Mouse (Mus musculus) lung, embryonic 16.5 days (tissue): ENCODE results near the gene Retreg2. TPM values are rescaled to one million over a fixed set of nuclear protein-coding genes. Genes with fewer than 3 reads are reported as not detected.

Experiments used
- ATAC-seq: fragments of 200-750 bp; cut with Nextera tagmentation; 2 replicates; pipeline ENCODE4 v1.8.0; 2017; ENCODE audit warnings: low read depth, mild to moderate bottlenecking, moderate library complexity
- H3K27ac ChIP-seq: fragments of 300-500 bp; sonication (generic); 2 replicates; pipeline ENCODE4 v1.5.1; 2014; ENCODE audit warnings: mild to moderate bottlenecking, control low read depth, low read length
- H3K27me3 ChIP-seq: fragments of 300-500 bp; sonication (generic); 2 replicates; pipeline ENCODE4 v1.6.1; 2014; ENCODE audit warnings: low read depth, low read length, mixed read lengths; ENCODE audit not compliant: control insufficient read depth, insufficient read depth
- H3K36me3 ChIP-seq: fragments of 300-500 bp; sonication (generic); 2 replicates; pipeline ENCODE4 v1.6.1; 2014; ENCODE audit warnings: low read length; ENCODE audit not compliant: control insufficient read depth, insufficient read depth
- H3K4me1 ChIP-seq: fragments of 300-500 bp; sonication (generic); replicated peaks from 2 replicates; pipeline ENCODE4 v1.6.1; 2014; ENCODE audit warnings: low read length, mixed read lengths; ENCODE audit not compliant: control insufficient read depth, insufficient read depth
- H3K4me2 ChIP-seq: fragments of 300-500 bp; sonication (generic); 2 replicates; pipeline ENCODE4 v1.6.1; 2014; ENCODE audit warnings: low read depth, low read length, control low read depth
- H3K4me3 ChIP-seq: fragments of 300-500 bp; sonication (generic); 2 replicates; pipeline ENCODE4 v1.5.1; 2014; ENCODE audit warnings: mild to moderate bottlenecking, low read length, control low read depth
- H3K9ac ChIP-seq: fragments of 300-500 bp; sonication (generic); 2 replicates; pipeline ENCODE4 v1.6.1; 2014; ENCODE audit warnings: low read length, control low read depth
- H3K9me3 ChIP-seq: fragments of 300-500 bp; sonication (generic); 2 replicates; pipeline ENCODE4 v1.6.1; 2016; ENCODE audit warnings: low read length; ENCODE audit not compliant: control insufficient read depth
- WGBS: fragments of 180-500 bp; shearing (Covaris S2); extraction: QIAGEN DNeasy Blood & Tissue Kit; methylation state at CpG from one replicate; pipeline ENCODE4 v1.1.7; 2014; 5-methylcytosine and 5-hydroxymethylcytosine counted together
- polyA plus RNA-seq: library from polyadenylated mRNA; unstranded; fragments of >200 nt; fragmentation: Nextera tagmentation; extraction: Ambion mirVana; gene quantifications from 2 replicates; pipeline ENCODE4 v1.2.1, GENCODE M21; 2015

Retreg2 gene
- polyA plus RNA-seq, 1 experiment from 2014 or later, result 44.5 TPM

GRCm38 (mm10) chr1:75160256-75160617 is 17.7 kb downstream of the Retreg2 start:
- Histone ChIP-seq H3K27me3 (no peaks in the 10 kb centered on the region), H3K9ac (no peak overlapping the region), H3K36me3 (no peaks in the 10 kb centered on the region), H3K4me1 (no peaks in the 10 kb centered on the region), H3K27ac (no peak overlapping the region), H3K9me3 (no peaks in the 10 kb centered on the region), H3K4me3 (no peak overlapping the region), H3K4me2 (no peak overlapping the region)
- 68% methylated on average over 4 of the region's 4 CpGs for WGBS
- no peak for ATAC-seq

- Histone ChIP-seq H3K9me3 (no peaks in the 10 kb centered on the region), H3K4me2 (peak overlapping the region; percentile 71), H3K4me3 (peak overlapping the region; percentile 62), H3K4me1 (peaks cover 10% of the 10 kb centered on the region), H3K36me3 (peaks cover 22% of the 10 kb centered on the region), H3K27ac (peak overlapping the region; percentile 75), H3K27me3 (no peaks in the 10 kb centered on the region), H3K9ac (peak overlapping the region; percentile 73)
- peak; percentile 18 for ATAC-seq
- 5% methylated on average over 7 of the region's 7 CpGs for WGBS
Observed at GRCm38 (mm10) chr1:75168093-75168471, 25.5 kb downstream of the Retreg2 start.

GRCm38 (mm10) chr1:75168472-75169464 is 26.2 kb downstream of the Retreg2 start, which contains the start of gene Zfand2b:
Zfand2b (plus strand) TSS chr1:75168646.
- Histone ChIP-seq H3K36me3 (peaks cover 26% of the 10 kb centered on the region), H3K27me3 (no peaks in the 10 kb centered on the region), H3K9me3 (no peaks in the 10 kb centered on the region), H3K4me1 (peaks cover 10% of the 10 kb centered on the region), H3K27ac (peak within 1 kb of the TSS; percentile 75), H3K4me3 (peak within 1 kb of the TSS; percentile 62), H3K9ac (peak within 1 kb of the TSS; percentile 73), H3K4me2 (peak within 1 kb of the TSS; percentile 71)
- WGBS, result under 1% methylated on average over 49 of the region's 59 CpGs
- peak; percentile 99 for ATAC-seq

- Histone ChIP-seq H3K9ac (peak overlapping the region; percentile 73), H3K4me3 (peak overlapping the region; percentile 66), H3K27ac (peak overlapping the region; percentile 14; the same call in 1 of the 2 replicates), H3K4me1 (peaks cover 14% of the 10 kb centered on the region), H3K27me3 (no peaks in the 10 kb centered on the region), H3K4me2 (peak overlapping the region; percentile 97), H3K36me3 (peaks cover 12% of the 10 kb centered on the region), H3K9me3 (0 out of 2 replicates have a peak, but pooled peaks cover 2% of the 10 kb centered on the region)
- ATAC-seq, result peak; percentile 43
- 4% methylated on average over 23 of the region's 23 CpGs for WGBS
Observed at GRCm38 (mm10) chr1:75179334-75180104, 36.9 kb downstream of the Retreg2 start.

GRCm38 (mm10) chr1:75180105-75180590 is 37.6 kb downstream of the Retreg2 start, which contains the start of gene Abcb6:
Abcb6 (minus strand) TSS chr1:75180392.
- peaks cover 14% of the 10 kb centered on the region for H3K4me1 ChIP-seq
- peak within 1 kb of the TSS; percentile 73 for H3K9ac ChIP-seq
- peak within 1 kb of the TSS; percentile 14; the same call in 1 of the 2 replicates for H3K27ac ChIP-seq
- H3K4me3 ChIP-seq, result peak within 1 kb of the TSS; percentile 66
- H3K4me2 ChIP-seq, result peak within 1 kb of the TSS; percentile 97
- H3K27me3 ChIP-seq, result no peaks in the 10 kb centered on the region
- WGBS, result under 1% methylated on average over 31 of the region's 31 CpGs
- peak; percentile 92 for ATAC-seq
- 0 out of 2 replicates have a peak, but pooled peaks cover 2% of the 10 kb centered on the region for H3K9me3 ChIP-seq
- H3K36me3 ChIP-seq, result peaks cover 18% of the 10 kb centered on the region

- 0 out of 2 replicates have a peak, but pooled peaks cover 2% of the 10 kb centered on the region for H3K9me3 ChIP-seq
- peak overlapping the region; percentile 66 for H3K4me3 ChIP-seq
- peak overlapping the region; percentile 97 for H3K4me2 ChIP-seq
- no peak overlapping the region for H3K27ac ChIP-seq
- no peak for ATAC-seq
- no peaks in the 10 kb centered on the region for H3K27me3 ChIP-seq
- peaks cover 14% of the 10 kb centered on the region for H3K4me1 ChIP-seq
- H3K9ac ChIP-seq, result peak overlapping the region; percentile 39; the same call in 1 of the 2 replicates
- H3K36me3 ChIP-seq, result peaks cover 23% of the 10 kb centered on the region
- WGBS, result 29% methylated on average over 7 of the region's 7 CpGs
Observed at GRCm38 (mm10) chr1:75180741-75181140, 38.2 kb downstream of the Retreg2 start.

- Histone ChIP-seq H3K9ac (no peak overlapping the region), H3K27me3 (no peaks in the 10 kb centered on the region), H3K9me3 (0 out of 2 replicates have a peak, but pooled peaks cover 2% of the 10 kb centered on the region), H3K4me3 (no peak overlapping the region), H3K36me3 (peaks cover 30% of the 10 kb centered on the region), H3K27ac (no peak overlapping the region), H3K4me1 (peaks cover 14% of the 10 kb centered on the region), H3K4me2 (no peak overlapping the region)
- ATAC-seq, result no peak
- WGBS, result 65% methylated on average over 4 of the region's 4 CpGs
Observed at GRCm38 (mm10) chr1:75181377-75181870, 38.8 kb downstream of the Retreg2 start.

GRCm38 (mm10) chr1:75182160-75182559 is 39.6 kb downstream of the Retreg2 start:
- no peak overlapping the region for H3K27ac ChIP-seq
- no peak overlapping the region for H3K9ac ChIP-seq
- no peak for ATAC-seq
- 0 out of 2 replicates have a peak, but pooled peaks cover 2% of the 10 kb centered on the region for H3K9me3 ChIP-seq
- WGBS, result 64% methylated on average over 4 of the region's 4 CpGs
- no peak overlapping the region for H3K4me2 ChIP-seq
- peaks cover 14% of the 10 kb centered on the region for H3K4me1 ChIP-seq
- H3K27me3 ChIP-seq, result no peaks in the 10 kb centered on the region
- H3K36me3 ChIP-seq, result peaks cover 34% of the 10 kb centered on the region
- no peak overlapping the region for H3K4me3 ChIP-seq
